Mouse (Mus musculus) embryonic facial prominence, embryonic 11.5 days (tissue): ENCODE measurements around the gene Sorbs2. TPM values are rescaled to one million over a fixed set of nuclear protein-coding genes. Genes with fewer than 3 reads are reported as not detected.
A peak's percentile ranks its signal among the peaks of the same experiment; 100 is the strongest.

Source experiments
- ATAC-seq: fragments of 200-750 bp; cut with Nextera tagmentation; replicated peaks from 2 replicates; pipeline ENCODE4 v1.8.0; 2017; ENCODE audit warnings: low read depth; ENCODE audit not compliant: insufficient number of reproducible peaks, low FRiP score, low TSS enrichment
- DNase-seq: peaks from one replicate; pipeline ENCODE4 v3.0.0-alpha.2; 2015; ENCODE audit warnings: low spot score
- H3K27ac ChIP-seq: fragments of 300-500 bp; sonication (generic); replicated peaks from 2 replicates; pipeline ENCODE4 v1.5.1; 2014; ENCODE audit warnings: mild to moderate bottlenecking, low read depth, low read length, control low read depth
- H3K27me3 ChIP-seq: fragments of 300-500 bp; sonication (generic); 2 replicates; pipeline ENCODE4 v1.6.1; 2014; ENCODE audit warnings: mild to moderate bottlenecking, low read length, moderate library complexity, mixed read lengths; ENCODE audit not compliant: control insufficient read depth, insufficient read depth
- H3K36me3 ChIP-seq: fragments of 300-500 bp; sonication (generic); replicated peaks from 2 replicates; pipeline ENCODE4 v1.6.1; 2014; ENCODE audit warnings: low read depth, mild to moderate bottlenecking, low read length, moderate library complexity, mixed read lengths; ENCODE audit not compliant: control insufficient read depth, insufficient read depth
- H3K4me1 ChIP-seq: fragments of 300-500 bp; sonication (generic); 2 replicates; pipeline ENCODE4 v1.6.1; 2014; ENCODE audit warnings: low read length, mixed read lengths; ENCODE audit not compliant: control insufficient read depth, insufficient read depth
- H3K4me2 ChIP-seq: fragments of 300-500 bp; sonication (generic); 2 replicates; pipeline ENCODE4 v1.6.1; 2014; ENCODE audit warnings: low read depth, mild to moderate bottlenecking, control low read depth, low read length, moderate library complexity
- H3K4me3 ChIP-seq: fragments of 300-500 bp; sonication (generic); 2 replicates; pipeline ENCODE4 v1.5.1; 2014; ENCODE audit warnings: low read depth, low read length, control low read depth
- H3K9ac ChIP-seq: fragments of 300-500 bp; sonication (generic); replicated peaks from 2 replicates; pipeline ENCODE4 v1.6.1; 2014; ENCODE audit warnings: mild to moderate bottlenecking, control low read depth, low read length
- H3K9me3 ChIP-seq: fragments of 300-500 bp; sonication (generic); replicated peaks from 2 replicates; pipeline ENCODE4 v1.6.1; 2016; ENCODE audit warnings: mild to moderate bottlenecking, low read length, inconsistent platforms, mixed read lengths; ENCODE audit not compliant: control insufficient read depth
- WGBS: fragments of 180-500 bp; shearing (Covaris S2); extraction: QIAGEN DNeasy Blood & Tissue Kit; methylation state at CpG from one replicate; pipeline ENCODE4 v1.1.7; 2014; 5-methylcytosine and 5-hydroxymethylcytosine counted together
- polyA plus RNA-seq: library from polyadenylated mRNA; unstranded; fragments of >200 nt; fragmentation: Nextera tagmentation; extraction: Ambion mirVana; gene quantifications from 2 replicates; pipeline ENCODE4 v1.2.1, GENCODE M21; 2014

Gene Sorbs2
- polyA plus RNA-seq, 1 experiment from 2014 or later = 26.6 TPM

DNA sequence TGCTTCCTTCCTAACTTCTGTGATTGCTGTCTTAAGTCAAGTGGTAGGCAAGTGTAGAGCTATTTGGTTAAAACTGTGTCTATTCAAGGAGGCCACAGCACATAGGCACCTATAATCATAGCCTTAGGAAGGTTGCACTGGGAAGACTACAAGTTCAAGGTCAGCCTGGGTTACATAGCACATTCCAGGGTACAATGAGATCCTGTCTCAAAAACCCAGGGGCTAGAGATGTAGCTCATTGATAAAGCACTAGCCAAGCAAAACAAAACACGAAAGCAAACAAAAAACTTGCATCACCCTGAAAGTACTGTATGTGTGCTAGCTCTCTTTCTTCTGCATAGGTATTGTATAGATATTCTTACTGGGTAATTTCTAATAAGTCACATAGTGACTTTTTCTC, 103.7 kb downstream of the Sorbs2 start:
- DNase-seq (no peak), ATAC-seq (no peak)
- H3K4me2 ChIP-seq = no peak overlapping the region
- H3K4me1 ChIP-seq = no peaks in the 10 kb centered on the region; the same call in 1 of the 2 replicates
- 66% methylated on average over 1 of the region's 1 CpGs for WGBS
- no peaks in the 10 kb centered on the region for H3K36me3 ChIP-seq
- no peak overlapping the region for H3K4me3 ChIP-seq
- H3K27ac ChIP-seq = no peak overlapping the region
- H3K9me3 ChIP-seq = no peaks in the 10 kb centered on the region
- H3K27me3 ChIP-seq = no peaks in the 10 kb centered on the region
- H3K9ac ChIP-seq = no peak overlapping the region

DNA sequence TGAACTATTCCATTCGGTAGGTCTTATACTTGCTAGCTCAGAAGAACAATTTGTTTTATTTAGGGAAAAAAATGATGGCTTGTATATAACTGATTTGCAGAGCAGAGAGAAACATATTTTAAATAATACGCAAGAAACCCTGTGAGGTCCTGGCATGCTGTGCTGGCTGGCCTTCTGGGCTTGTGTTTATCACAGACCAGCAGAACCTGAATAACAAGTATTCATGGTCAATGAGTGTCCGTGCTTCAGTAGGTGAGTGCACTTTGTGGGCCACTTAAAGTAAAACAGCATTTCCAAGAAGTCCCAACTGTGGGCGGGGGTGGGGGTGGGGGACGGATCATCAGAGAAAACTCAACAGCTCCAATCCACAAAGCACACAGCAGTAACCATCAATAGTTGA, 107.0 kb downstream of the Sorbs2 start:
- ATAC-seq = no peak
- 49% methylated on average over 5 of the region's 5 CpGs for WGBS

GRCm38 (mm10) chr8:45615050-45615449, 107.5 kb downstream of the Sorbs2 start:
- Histone ChIP-seq H3K27ac (no peak overlapping the region), H3K36me3 (no peaks in the 10 kb centered on the region), H3K4me2 (no peak overlapping the region), H3K4me3 (no peak overlapping the region; the same call in 1 of the 2 replicates), H3K9ac (no peak overlapping the region), H3K27me3 (no peaks in the 10 kb centered on the region), H3K4me1 (no peaks in the 10 kb centered on the region; the same call in 1 of the 2 replicates), H3K9me3 (no peaks in the 10 kb centered on the region)
- DNase-seq (no peak), ATAC-seq (no peak)
- 15% methylated on average over 9 of the region's 9 CpGs for WGBS

More for the DNA sequence above, 107.0 kb downstream of the Sorbs2 start:
- no peak overlapping the region for H3K27ac ChIP-seq
- no peak for DNase-seq
- H3K4me2 ChIP-seq = no peak overlapping the region
- no peaks in the 10 kb centered on the region for H3K36me3 ChIP-seq
- no peaks in the 10 kb centered on the region for H3K9me3 ChIP-seq
- H3K27me3 ChIP-seq = no peaks in the 10 kb centered on the region
- H3K4me1 ChIP-seq = no peaks in the 10 kb centered on the region; the same call in 1 of the 2 replicates
- H3K4me3 ChIP-seq = no peak overlapping the region
- no peak overlapping the region for H3K9ac ChIP-seq

DNA sequence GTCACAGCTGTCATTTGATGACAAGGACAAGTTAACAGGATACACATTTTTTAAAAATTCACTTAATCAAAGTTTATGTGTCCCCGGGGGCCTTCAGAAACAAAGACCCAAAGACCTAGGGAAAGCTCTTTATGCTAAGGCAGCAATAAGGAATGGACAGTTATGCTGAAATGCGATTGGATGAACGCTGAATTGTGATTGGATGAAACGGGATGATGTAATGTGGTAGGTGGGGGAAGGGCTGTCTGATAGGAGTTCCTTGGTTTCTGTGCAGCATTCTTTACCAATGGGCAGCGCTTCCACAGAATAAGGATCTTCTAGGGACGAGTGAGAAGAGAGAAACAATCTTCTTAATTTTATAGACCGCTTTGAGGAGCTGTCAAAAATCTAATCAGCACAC, 108.0 kb downstream of the Sorbs2 start:
- Histone ChIP-seq H3K4me2 (no peak overlapping the region), H3K9me3 (no peaks in the 10 kb centered on the region)
- WGBS = 49% methylated on average over 7 of the region's 7 CpGs

DNA sequence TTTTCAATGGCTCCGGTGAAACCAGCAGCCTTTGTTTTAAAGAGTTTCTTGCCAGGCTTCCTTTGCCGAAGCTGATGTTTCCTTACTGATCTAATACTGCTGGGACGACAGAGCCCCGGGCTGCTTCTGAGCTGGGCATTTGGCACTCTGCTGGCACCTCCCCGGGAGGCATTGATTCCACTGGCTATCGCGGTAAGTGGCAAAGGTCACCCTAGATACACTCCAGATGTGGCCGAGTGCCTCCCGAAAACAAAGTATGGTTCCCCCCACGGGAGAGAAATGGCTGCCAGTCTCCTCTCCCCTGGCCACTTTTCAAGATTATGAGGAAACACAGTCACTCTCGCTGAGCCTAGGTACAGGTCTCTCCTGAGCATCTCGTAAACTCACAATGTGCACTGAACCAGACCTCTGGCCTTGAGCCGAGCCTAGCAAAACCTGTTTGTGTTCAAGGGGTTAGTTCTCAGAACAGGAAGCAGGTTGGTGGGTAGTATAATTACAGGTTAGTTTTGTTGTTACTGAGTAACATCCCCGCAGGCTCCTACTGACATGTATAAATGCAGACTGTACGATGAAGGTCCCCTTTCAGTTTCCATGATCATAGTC, 114.1 kb downstream of the Sorbs2 start:
- ATAC-seq (no peak), DNase-seq (no peak)
- no peaks in the 10 kb centered on the region for H3K27me3 ChIP-seq
- H3K4me3 ChIP-seq = no peak overlapping the region
- no peak overlapping the region for H3K4me2 ChIP-seq
- H3K9ac ChIP-seq = no peak overlapping the region
- no peak overlapping the region for H3K27ac ChIP-seq
- no peaks in the 10 kb centered on the region for H3K4me1 ChIP-seq
- 50% methylated on average over 15 of the region's 15 CpGs for WGBS
- no peaks in the 10 kb centered on the region for H3K9me3 ChIP-seq
- H3K36me3 ChIP-seq = no peaks in the 10 kb centered on the region

More for the DNA sequence above, 108.0 kb downstream of the Sorbs2 start:
- no peaks in the 10 kb centered on the region for H3K36me3 ChIP-seq
- H3K4me1 ChIP-seq = no peaks in the 10 kb centered on the region; the same call in 1 of the 2 replicates
- DNase-seq (peak; percentile 43), ATAC-seq (no peak)
- no peaks in the 10 kb centered on the region for H3K27me3 ChIP-seq
- H3K27ac ChIP-seq = no peak overlapping the region
- H3K9ac ChIP-seq = no peak overlapping the region
- no peak overlapping the region for H3K4me3 ChIP-seq

DNA sequence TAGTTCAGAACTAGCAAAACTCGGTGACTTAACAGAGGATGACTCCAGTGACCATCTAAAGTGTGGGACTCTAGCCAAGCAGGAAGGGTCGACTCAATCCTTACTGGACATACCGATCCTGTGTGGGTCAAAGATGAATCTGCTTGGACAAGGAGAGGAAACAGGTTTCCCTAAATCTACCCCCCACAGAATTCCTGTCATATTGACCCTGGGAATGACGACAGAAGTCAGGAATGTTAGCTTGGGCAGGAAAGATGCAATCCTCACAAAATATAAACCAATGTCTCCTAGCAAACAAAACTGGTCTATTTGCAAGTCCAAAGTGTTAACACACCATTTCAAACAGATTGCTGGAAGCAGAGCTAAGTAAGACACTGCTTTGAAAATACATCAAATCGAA, 118.8 kb downstream of the Sorbs2 start:
- WGBS = 49% methylated on average over 5 of the region's 5 CpGs
- no peak overlapping the region for H3K9ac ChIP-seq
- ATAC-seq (no peak), DNase-seq (no peak)
- H3K9me3 ChIP-seq = no peaks in the 10 kb centered on the region
- H3K27me3 ChIP-seq = no peaks in the 10 kb centered on the region
- no peak overlapping the region for H3K4me3 ChIP-seq
- no peak overlapping the region for H3K27ac ChIP-seq
- no peaks in the 10 kb centered on the region for H3K36me3 ChIP-seq
- no peak overlapping the region for H3K4me2 ChIP-seq
- no peaks in the 10 kb centered on the region for H3K4me1 ChIP-seq

DNA sequence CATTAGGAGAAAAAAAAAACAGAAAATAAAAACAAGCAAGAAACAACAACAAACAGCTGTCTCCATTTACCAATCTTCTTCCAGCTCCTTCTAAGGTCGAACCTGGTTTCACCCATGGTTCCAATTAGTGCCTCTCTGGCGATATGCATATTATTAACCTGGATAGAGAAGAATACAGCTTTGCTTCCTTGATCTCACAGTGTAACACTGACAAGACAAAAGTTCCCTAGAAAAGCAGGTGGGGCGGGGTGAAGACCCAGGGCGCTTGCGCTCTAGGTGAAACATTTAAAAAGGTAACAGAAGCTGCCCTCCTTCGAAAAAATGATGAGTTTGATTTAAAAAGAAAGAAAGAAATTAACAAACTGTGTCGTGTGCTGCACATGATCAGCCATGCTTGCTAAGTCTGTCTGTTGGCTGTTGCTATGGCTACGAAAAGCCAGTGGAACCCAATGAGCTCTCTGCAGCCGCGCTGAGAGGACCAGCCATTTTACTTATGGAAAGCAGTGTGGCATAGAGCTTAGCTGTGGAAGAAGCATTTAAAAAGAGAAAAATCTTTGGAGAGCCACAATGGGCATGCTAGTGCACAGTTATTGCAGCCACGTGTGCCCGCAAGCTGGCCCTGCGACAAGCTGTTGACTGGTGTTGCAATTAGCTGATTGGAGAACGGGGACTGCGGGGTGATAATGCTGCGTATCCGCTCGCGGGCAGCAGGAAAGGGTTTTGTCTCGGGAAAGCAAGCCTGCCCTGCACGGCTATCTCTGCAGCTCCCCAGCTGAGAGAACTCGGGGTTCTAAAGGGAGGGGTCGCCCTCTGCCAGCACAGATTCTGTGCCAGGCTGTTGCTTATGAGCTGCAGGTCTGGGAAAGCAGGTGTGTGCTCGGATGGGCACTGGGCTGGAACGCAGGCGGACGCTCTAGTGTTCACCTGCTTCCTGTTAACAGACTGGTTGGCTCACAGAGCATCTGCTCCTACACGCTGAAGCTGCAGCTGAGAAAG, 120.0 kb downstream of the Sorbs2 start:
- peak; percentile 91 for DNase-seq
- Histone ChIP-seq H3K9ac (peak overlapping the region; percentile 72), H3K4me1 (no peaks in the 10 kb centered on the region), H3K9me3 (no peaks in the 10 kb centered on the region), H3K4me3 (peak overlapping the region; percentile 43), H3K36me3 (no peaks in the 10 kb centered on the region), H3K27me3 (no peaks in the 10 kb centered on the region), H3K27ac (peak overlapping the region; percentile 68), H3K4me2 (peak overlapping the region; percentile 44)
- under 1% methylated on average over 28 of the region's 28 CpGs for WGBS
- peak; percentile 92 for ATAC-seq
